Mouse (Mus musculus) gastrocnemius, postnatal 14 days (tissue): Measurements from ENCODE around the gene Crhbp. TPM values are rescaled to one million over a fixed set of nuclear protein-coding genes. Genes with fewer than 3 reads are reported as not detected.

Source experiments
- DNase-seq: peaks from one replicate; pipeline ENCODE4 v3.0.0; 2021; ENCODE audit warnings: mixed read lengths
- intact Hi-C: fragments of 180-260 bp; cut with DNase I; formaldehyde crosslinking; loops from one replicate; pipeline ENCODE4 v1.15.1; 2025; ENCODE audit warnings: low total_unique reads
- long read RNA-seq, 2 experiments: library from polyadenylated mRNA; stranded (forward); transcript quantifications; one replicate each; pipeline ENCODE4 v2.0.0; 2021
- total RNA-seq, 2 experiments: library from RNA; stranded (reverse); gene quantifications; 2 replicates each; pipeline ENCODE4 v1.2.3; 2021

Crhbp gene
- total RNA-seq, result not detected
- long read RNA-seq, experiment 1, result 0 reads
- long read RNA-seq, experiment 2, result 0 reads

- no peak for DNase-seq
- intact Hi-C loops, result no loop called here
Measured at GRCm38 (mm10) chr13:95444824-95445223, at the start of gene Crhbp. TSS of gene Crhbp (minus strand) at chr13:95444924.

- intact Hi-C loops, result no loop called here
- no peak for DNase-seq
Measured at GRCm38 (mm10) chr13:95493296-95493695, 48.6 kb upstream of the Crhbp start.

DNA sequence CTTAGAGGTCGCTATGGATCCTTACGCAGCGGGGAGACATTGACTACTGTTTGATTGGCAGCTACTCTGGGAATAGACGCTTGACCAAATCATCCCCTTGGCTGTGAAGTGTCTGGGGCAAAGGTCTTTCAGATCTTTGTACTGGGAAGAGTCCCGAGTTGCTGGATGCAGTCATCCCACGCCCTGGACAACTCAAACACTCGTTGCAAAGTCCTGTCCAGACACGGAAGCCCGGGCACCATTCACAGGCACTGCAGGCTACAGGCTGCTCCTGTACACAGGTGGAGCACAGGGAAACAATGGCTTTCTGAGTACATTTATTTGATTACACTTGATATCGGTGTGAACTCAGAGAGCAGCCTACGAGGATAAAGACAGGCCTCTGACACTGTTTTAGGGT lies 46.6 kb upstream of the Crhbp start:
- no peak for DNase-seq
- intact Hi-C loops, result no loop called here

- intact Hi-C loops, result no loop called here
- DNase-seq, result no peak
Measured at GRCm38 (mm10) chr13:95484664-95485063, 39.9 kb upstream of the Crhbp start.

DNA sequence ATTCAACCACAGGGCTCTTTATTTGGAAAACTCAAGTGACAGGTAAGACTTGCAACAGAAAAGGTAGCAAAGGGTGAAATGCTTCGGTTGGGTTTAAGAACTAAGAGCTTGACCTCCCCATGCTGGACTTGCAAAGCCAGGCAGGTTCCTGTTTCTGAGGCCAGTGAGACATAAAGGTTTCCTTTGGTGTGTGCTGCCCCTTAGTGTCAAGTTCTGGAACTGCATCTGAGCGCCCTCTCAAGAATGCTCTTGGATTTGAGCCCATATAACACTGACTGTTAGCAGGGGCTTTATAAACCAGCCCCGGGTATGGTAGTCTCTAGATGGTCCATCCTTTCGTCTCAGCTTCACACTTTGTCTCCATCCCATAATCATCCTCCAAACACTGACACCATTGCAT lies 36.7 kb upstream of the Crhbp start:
- peak; percentile 62 for DNase-seq
- intact Hi-C loops, result loop anchor here (2.0 kb wide), 1 partner anchor 89 kb away; no protein-coding TSS in a partner anchor

DNA sequence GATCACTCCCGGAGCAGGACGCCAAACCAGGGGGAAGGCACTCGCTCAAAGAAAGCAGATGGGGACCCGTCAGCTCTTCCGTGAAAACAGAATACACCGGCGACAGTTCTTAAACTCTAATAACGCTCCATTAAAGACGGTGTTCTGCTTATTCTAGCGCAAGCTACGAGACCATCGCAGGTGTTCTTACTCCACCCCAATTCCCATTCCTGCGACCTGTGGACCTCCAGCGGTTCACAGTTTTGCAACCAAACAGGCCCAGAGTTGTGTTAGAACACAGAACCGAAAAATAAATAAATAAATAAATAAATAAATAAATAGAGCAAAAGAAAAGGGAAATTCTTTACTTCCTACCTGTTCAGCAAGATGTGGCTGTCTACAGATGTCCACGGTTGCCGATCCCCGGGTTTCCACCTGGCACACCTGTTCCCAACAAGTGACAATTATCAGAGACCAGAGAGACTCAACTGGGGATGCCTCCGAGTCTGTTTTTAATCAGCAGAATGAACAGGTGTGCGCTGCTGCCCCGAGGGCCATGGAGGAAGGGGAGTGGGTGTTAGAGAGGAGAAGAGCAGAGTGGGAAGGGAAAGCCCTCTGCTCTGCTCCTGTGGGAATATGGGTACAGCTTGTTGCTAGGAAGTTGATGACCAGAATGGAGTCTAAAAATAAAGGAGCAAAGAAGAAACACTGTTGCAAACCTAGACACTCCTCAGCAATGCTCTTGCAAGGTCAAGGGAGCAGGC lies 34.1 kb upstream of the Crhbp start, which contains the start of gene S100z:
Gene S100z (minus strand): TSS at position 51 of the 743 bp plus-strand sequence.
- no peak for DNase-seq
- intact Hi-C loops, result no loop called here

DNA sequence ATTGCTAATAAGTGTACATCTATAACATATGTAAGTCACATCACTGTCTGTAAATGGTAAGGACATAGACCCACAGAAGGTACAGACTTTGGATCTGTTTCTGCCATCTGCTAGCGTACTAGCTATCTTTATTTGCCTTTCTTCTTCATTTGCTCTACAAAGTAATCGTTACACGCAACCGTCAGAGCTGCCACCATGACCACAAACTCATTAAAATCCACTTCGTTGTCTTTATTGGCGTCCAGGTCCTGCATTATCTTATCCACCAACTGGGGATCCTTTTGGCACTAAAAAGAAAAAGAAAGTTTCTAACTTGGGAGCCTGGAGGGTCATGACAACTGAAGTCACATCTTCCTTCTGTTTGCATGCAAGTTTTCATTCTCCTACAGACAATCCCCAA lies 32.4 kb upstream of the Crhbp start:
- intact Hi-C loops, result no loop called here
- DNase-seq, result no peak

- intact Hi-C loops, result no loop called here
Measured at GRCm38 (mm10) chr13:95475124-95475523, 30.4 kb upstream of the Crhbp start.

DNA sequence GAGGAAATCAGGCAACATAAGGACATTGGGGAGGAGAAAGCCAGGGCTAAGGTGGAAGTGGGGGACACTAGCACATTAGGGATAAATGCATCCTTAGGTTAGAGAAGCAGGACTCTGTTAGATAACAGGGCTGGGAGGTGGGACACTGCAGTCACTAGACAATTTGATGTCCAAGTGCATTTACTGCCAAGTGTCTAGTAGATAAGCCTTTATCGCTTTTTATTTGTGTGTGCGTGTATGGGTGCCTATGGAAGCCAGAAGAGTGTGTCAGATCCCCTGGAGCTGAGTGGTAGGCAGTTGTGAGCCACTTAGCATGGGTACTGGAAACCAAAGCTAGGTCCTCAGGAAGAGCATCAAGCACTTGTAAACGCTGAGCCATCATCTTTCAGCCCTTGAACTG lies 29.6 kb upstream of the Crhbp start:
- intact Hi-C loops, result no loop called here
- no peak for DNase-seq

More at GRCm38 (mm10) chr13:95475124-95475523, 30.4 kb upstream of the Crhbp start:
- no peak for DNase-seq

GRCm38 (mm10) chr13:95470970-95471369 lies 26.2 kb upstream of the Crhbp start:
- intact Hi-C loops, result no loop called here
- peak; percentile 29 for DNase-seq

- DNase-seq, result no peak
- intact Hi-C loops, result no loop called here
Measured at GRCm38 (mm10) chr13:95451529-95451928, 6.8 kb upstream of the Crhbp start.

DNA sequence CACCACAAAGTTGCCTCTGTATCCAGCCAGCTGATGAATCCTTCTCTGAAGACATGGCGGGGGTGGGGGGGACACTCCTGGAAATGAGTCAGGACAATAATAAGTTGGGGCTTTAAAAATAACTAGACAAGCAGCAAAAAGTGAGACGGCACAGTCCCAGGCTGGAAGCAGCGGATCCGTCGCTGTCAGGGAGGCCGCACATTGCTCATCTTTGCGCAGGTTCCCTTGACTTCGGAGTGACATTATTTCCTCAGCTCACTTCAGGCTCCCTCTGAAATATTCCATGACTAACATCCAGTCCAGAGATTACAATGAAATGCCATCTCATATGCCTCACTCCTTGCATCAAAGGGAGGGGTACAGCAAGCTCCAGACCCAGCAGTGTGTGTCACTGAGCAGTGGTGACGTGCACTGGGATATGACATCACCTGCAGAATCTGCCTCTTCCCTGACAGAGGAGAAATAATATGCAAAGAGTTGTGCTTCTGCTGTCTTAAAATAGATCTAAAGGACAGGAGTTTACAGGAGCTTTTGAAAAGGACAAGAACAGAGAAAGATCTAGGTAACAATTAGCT lies 6.0 kb upstream of the Crhbp start:
- no peak for DNase-seq
- intact Hi-C loops, result no loop called here

- DNase-seq, result no peak
- intact Hi-C loops, result no loop called here
Measured at GRCm38 (mm10) chr13:95449730-95450129, 5.0 kb upstream of the Crhbp start.

GRCm38 (mm10) chr13:95444291-95444690 lies 433 bp downstream of the Crhbp start:
- DNase-seq, result no peak
- intact Hi-C loops, result no loop called here

DNA sequence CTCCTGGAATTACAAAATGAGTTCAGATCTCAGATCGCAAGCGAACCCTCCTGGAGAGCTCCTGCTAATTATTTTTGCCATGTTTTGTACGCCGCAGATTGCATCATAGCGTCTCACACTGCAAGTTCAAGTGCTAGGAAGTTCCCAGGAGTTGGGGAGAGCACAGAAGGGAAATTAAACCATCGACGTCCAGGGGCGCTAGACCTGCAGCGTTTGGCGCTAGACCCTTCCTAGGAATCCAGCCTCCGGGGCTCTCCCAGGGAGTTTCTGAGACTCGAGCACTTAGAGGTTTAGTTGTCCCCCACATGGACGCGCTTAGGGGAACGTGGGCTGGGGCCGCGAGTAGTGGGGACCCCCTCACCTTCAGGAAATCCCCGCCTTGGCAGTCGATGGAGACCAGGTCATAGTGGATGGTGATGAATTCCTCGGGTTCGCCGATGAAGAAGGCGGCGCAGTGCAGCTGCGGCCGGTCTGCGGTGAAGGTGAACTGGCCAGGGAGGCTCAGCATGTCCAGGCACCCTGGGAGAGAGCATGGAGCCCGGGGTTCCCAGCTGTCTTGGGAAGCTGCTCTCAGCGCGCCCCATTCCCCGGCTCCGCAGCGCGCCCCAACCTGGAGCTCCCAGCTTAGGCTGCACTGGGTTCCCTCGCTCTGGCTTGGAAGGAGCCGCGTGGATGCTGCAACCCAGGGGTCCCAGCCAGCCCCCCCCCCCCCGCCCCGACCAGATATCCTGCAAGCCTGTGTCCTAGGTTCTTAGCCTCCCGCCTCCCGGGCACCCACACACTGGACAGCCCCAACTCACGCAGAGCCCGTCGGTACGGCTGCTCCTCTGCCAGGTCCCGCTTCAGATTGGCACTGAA lies 1.1 kb downstream of the Crhbp start:
- DNase-seq, result peak; percentile 10
- intact Hi-C loops, result no loop called here

GRCm38 (mm10) chr13:95442901-95443300 lies 1.8 kb downstream of the Crhbp start:
- no peak for DNase-seq
- intact Hi-C loops, result no loop called here

DNA sequence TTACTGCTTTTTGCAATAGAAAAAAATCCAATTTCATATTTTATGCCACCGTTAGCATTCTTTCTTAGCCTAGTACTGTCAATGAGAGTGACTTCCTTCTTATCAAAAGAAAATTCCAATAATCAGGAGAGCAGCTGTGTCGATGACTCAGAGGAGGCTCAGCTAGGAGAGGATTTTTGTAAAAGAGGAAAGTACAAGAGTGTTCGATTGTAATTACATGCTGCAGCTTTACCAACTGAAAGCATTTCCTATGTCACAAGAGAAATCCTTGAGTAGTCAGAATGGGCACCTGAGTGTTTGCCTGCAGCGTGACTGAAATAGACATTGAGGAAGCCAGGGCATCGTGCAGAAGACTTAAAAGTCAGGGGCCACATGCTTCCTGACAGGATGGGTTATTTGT lies 5.2 kb downstream of the Crhbp start:
- intact Hi-C loops, result no loop called here
- no peak for DNase-seq

- DNase-seq, result no peak
- intact Hi-C loops, result no loop called here
Measured at GRCm38 (mm10) chr13:95431760-95432159, 13.0 kb downstream of the Crhbp start.

- intact Hi-C loops, result no loop called here
- DNase-seq, result no peak
Measured at GRCm38 (mm10) chr13:95427499-95427898, 17.2 kb downstream of the Crhbp start.

DNA sequence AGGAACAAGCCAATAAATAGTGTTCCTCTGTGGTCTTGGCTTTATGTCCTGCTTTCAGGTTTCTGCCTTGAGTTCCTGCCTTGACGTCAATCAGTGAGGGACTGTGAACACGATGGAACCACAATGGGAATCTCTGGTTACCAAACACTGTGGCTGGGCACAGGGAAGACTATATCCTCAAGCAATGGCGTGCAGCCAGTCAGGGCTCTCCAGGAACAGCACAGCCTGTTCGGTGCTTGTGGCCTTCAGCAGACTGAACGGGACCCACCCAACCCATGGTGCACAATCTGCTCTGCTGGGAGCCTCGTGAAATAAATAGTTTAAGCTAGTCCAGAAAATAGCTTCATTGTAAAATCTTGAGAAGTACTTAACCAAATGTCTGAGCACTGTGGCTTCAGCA lies 18.3 kb downstream of the Crhbp start:
- DNase-seq, result peak; percentile 8
- intact Hi-C loops, result no loop called here
